Mouse (Mus musculus) right cerebral cortex, postnatal 14 days (tissue): ENCODE measurements around the gene Exoc2.

Source experiments
- DNase-seq: peaks from one replicate; pipeline ENCODE4 v3.0.0; 2022

The Exoc2 gene

GRCm38 (mm10) chr13:30813464-30813863, 160.4 kb downstream of the Exoc2 start:
- DNase-seq: no peak

GRCm38 (mm10) chr13:30809240-30809639, 164.7 kb downstream of the Exoc2 start:
- no peak for DNase-seq

GRCm38 (mm10) chr13:30802336-30802955, 171.4 kb downstream of the Exoc2 start:
- no peak for DNase-seq

GRCm38 (mm10) chr13:30801886-30802285, 172.0 kb downstream of the Exoc2 start:
- DNase-seq: no peak

- DNase-seq: no peak
Measured at GRCm38 (mm10) chr13:30795960-30796359, 177.9 kb downstream of the Exoc2 start.

GRCm38 (mm10) chr13:30793616-30794015, 180.3 kb downstream of the Exoc2 start:
- no peak for DNase-seq

- no peak for DNase-seq
Measured at GRCm38 (mm10) chr13:30793196-30793595, 180.7 kb downstream of the Exoc2 start.

GRCm38 (mm10) chr13:30792741-30793140, 181.2 kb downstream of the Exoc2 start:
- DNase-seq: no peak

GRCm38 (mm10) chr13:30792308-30792707, 181.6 kb downstream of the Exoc2 start:
- no peak for DNase-seq

GRCm38 (mm10) chr13:30790016-30790415, 183.9 kb downstream of the Exoc2 start:
- DNase-seq: no peak

- no peak for DNase-seq
Measured at GRCm38 (mm10) chr13:30788421-30788820, 185.5 kb downstream of the Exoc2 start.

GRCm38 (mm10) chr13:30787960-30788359, 185.9 kb downstream of the Exoc2 start:
- DNase-seq: no peak

GRCm38 (mm10) chr13:30787556-30787955, 186.3 kb downstream of the Exoc2 start:
- DNase-seq: no peak

- DNase-seq: no peak
Measured at GRCm38 (mm10) chr13:30787036-30787320, 186.9 kb downstream of the Exoc2 start.

- DNase-seq: peak; percentile 56
Measured at GRCm38 (mm10) chr13:30786235-30787035, 187.5 kb downstream of the Exoc2 start.

GRCm38 (mm10) chr13:30785423-30786040, 188.4 kb downstream of the Exoc2 start:
- no peak for DNase-seq

- DNase-seq: no peak
Measured at GRCm38 (mm10) chr13:30782419-30782818, 191.5 kb downstream of the Exoc2 start.

GRCm38 (mm10) chr13:30781905-30782304, 192.0 kb downstream of the Exoc2 start:
- DNase-seq: no peak

- no peak for DNase-seq
Measured at GRCm38 (mm10) chr13:30777678-30778179, 196.2 kb downstream of the Exoc2 start.

GRCm38 (mm10) chr13:30776021-30776420, 197.9 kb downstream of the Exoc2 start:
- no peak for DNase-seq

GRCm38 (mm10) chr13:30767477-30768127, 206.3 kb downstream of the Exoc2 start:
- DNase-seq: no peak

- DNase-seq: no peak
Measured at GRCm38 (mm10) chr13:30766636-30767476, 207.0 kb downstream of the Exoc2 start.

- DNase-seq: no peak
Measured at GRCm38 (mm10) chr13:30765906-30766305, 208.0 kb downstream of the Exoc2 start.
